Mouse (Mus musculus) ES-E14 (cell line): ENCODE data around the gene Fbn1.

ENCODE experiments used
- MAFK ChIP-seq: IDR thresholded peaks from 2 replicates; pipeline ENCODE4 v1.6.1; 2014; ENCODE audit warnings: mild to moderate bottlenecking, low read depth, low read length, inconsistent platforms; ENCODE audit not compliant: insufficient read depth
- ZC3H11A ChIP-seq: IDR thresholded peaks from 2 replicates; pipeline ENCODE4 v1.6.1; 2012; ENCODE audit warnings: low read depth, mild to moderate bottlenecking, inconsistent platforms, low read length, borderline replicate concordance

DNA sequence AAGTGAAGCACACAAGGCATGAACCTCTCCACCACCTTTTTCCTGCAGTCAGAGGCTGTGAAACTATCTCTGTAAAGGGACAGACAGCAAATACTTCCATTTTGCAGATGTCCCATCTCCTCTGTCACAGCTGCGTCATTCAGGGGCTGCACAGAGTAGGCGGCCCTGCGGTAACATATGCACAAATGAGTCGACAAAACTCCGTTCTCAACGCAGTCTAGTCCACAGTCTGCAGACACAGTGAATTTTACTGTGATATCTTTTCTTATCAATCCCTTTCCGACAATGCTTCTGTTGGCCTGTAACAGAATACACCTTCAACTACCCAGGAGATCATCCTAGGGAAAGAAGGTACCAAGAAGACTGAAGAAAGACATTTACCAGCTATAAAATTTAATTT, 9.6 kb downstream of the Fbn1 start:
- TF ChIP-seq ZC3H11A (no peak), MAFK (no peak)
